Mouse (Mus musculus) lung, postnatal 14 days (tissue): ENCODE results near the gene Bbx.

Experiments used
- DNase-seq: peaks from one replicate; pipeline ENCODE4 v3.0.0; 2021

The Bbx gene

GRCm38 (mm10) chr16:50309411-50310042 lies 122.7 kb downstream of the Bbx start:
- DNase-seq: peak; percentile 72

- DNase-seq: no peak
Observed at GRCm38 (mm10) chr16:50308256-50308655, 123.9 kb downstream of the Bbx start.

- DNase-seq: no peak
Observed at GRCm38 (mm10) chr16:50307231-50307630, 125.0 kb downstream of the Bbx start.

GRCm38 (mm10) chr16:50306727-50307126 lies 125.5 kb downstream of the Bbx start:
- no peak for DNase-seq

GRCm38 (mm10) chr16:50305156-50305555 lies 127.0 kb downstream of the Bbx start:
- no peak for DNase-seq

GRCm38 (mm10) chr16:50302566-50302965 lies 129.6 kb downstream of the Bbx start:
- no peak for DNase-seq

GRCm38 (mm10) chr16:50298743-50299443 lies 133.3 kb downstream of the Bbx start:
- no peak for DNase-seq

- DNase-seq: peak; percentile 32
Observed at GRCm38 (mm10) chr16:50293502-50294228, 138.5 kb downstream of the Bbx start.

GRCm38 (mm10) chr16:50292834-50293233 lies 139.4 kb downstream of the Bbx start:
- no peak for DNase-seq

- DNase-seq: no peak
Observed at GRCm38 (mm10) chr16:50289764-50290163, 142.4 kb downstream of the Bbx start.

- DNase-seq: no peak
Observed at GRCm38 (mm10) chr16:50272813-50273212, 159.4 kb downstream of the Bbx start.

- DNase-seq: no peak
Observed at GRCm38 (mm10) chr16:50262647-50263046, 169.5 kb downstream of the Bbx start.

GRCm38 (mm10) chr16:50262209-50262608 lies 170.0 kb downstream of the Bbx start:
- no peak for DNase-seq

- DNase-seq: no peak
Observed at GRCm38 (mm10) chr16:50261741-50262140, 170.4 kb downstream of the Bbx start.

GRCm38 (mm10) chr16:50254522-50255159 lies 177.5 kb downstream of the Bbx start:
- no peak for DNase-seq

- no peak for DNase-seq
Observed at GRCm38 (mm10) chr16:50251417-50251975, 180.7 kb downstream of the Bbx start.

GRCm38 (mm10) chr16:50250469-50250868 lies 181.7 kb downstream of the Bbx start:
- no peak for DNase-seq

- DNase-seq: no peak
Observed at GRCm38 (mm10) chr16:50249036-50249435, 183.2 kb downstream of the Bbx start.

- DNase-seq: no peak
Observed at GRCm38 (mm10) chr16:50242444-50242843, 189.7 kb downstream of the Bbx start.

GRCm38 (mm10) chr16:50241604-50242003 lies 190.6 kb downstream of the Bbx start:
- DNase-seq: no peak

- no peak for DNase-seq
Observed at GRCm38 (mm10) chr16:50235231-50235630, 197.0 kb downstream of the Bbx start.

- DNase-seq: no peak
Observed at GRCm38 (mm10) chr16:50230624-50231023, 201.6 kb downstream of the Bbx start.

- no peak for DNase-seq
Observed at GRCm38 (mm10) chr16:50228833-50229232, 203.4 kb downstream of the Bbx start.
